Mouse (Mus musculus) limb, embryonic 10.5 days (tissue): Measurements from ENCODE around the gene Rbms1. TPM values are rescaled to one million over a fixed set of nuclear protein-coding genes. Genes with fewer than 3 reads are reported as not detected.
A peak's percentile ranks its signal among the peaks of the same experiment; 100 is the strongest.

Experiments
- DNase-seq: peaks from one replicate; pipeline ENCODE4 v3.0.0-alpha.2; 2017; ENCODE audit warnings: low spot score
- H3K27ac ChIP-seq: fragments of 300-500 bp; sonication (generic); 2 replicates; pipeline ENCODE4 v1.5.1; 2016; ENCODE audit warnings: mild to moderate bottlenecking
- H3K27me3 ChIP-seq: fragments of 300-500 bp; sonication (generic); 2 replicates; pipeline ENCODE4 v1.6.1; 2016; ENCODE audit warnings: low read depth, mild to moderate bottlenecking; ENCODE audit not compliant: poor library complexity, severe bottlenecking
- H3K36me3 ChIP-seq: fragments of 300-500 bp; sonication (generic); 2 replicates; pipeline ENCODE4 v1.6.1; 2016; ENCODE audit warnings: mild to moderate bottlenecking, moderate library complexity
- H3K4me1 ChIP-seq: fragments of 300-500 bp; sonication (generic); 2 replicates; pipeline ENCODE4 v1.6.1; 2016
- H3K4me3 ChIP-seq: fragments of 300-500 bp; sonication (generic); 2 replicates; pipeline ENCODE4 v1.5.1; 2016; ENCODE audit warnings: mild to moderate bottlenecking, moderate library complexity
- H3K9me3 ChIP-seq: fragments of 300-500 bp; sonication (generic); replicated peaks from 2 replicates; pipeline ENCODE4 v1.6.1; 2016; ENCODE audit warnings: mild to moderate bottlenecking
- WGBS: fragments of 180-500 bp; shearing (Covaris S2); methylation state at CpG from one replicate; pipeline ENCODE4 v1.1.7; 2016; 5-methylcytosine and 5-hydroxymethylcytosine counted together
- polyA plus RNA-seq: library from polyadenylated mRNA; unstranded; fragments of >200 nt; fragmentation: Nextera tagmentation; extraction: Ambion mirVana; gene quantifications from 2 replicates; pipeline ENCODE4 v1.2.1, GENCODE M21; 2016

Gene Rbms1
- polyA plus RNA-seq, 1 experiment from 2014 or later: 124 TPM

GRCm38 (mm10) chr2:60826406-60827151 is 136.4 kb downstream of the Rbms1 start:
- DNase-seq: no peak
- Histone ChIP-seq H3K4me3 (no peak overlapping the region), H3K4me1 (peaks cover 12% of the 10 kb centered on the region; the same call in 1 of the 2 replicates), H3K36me3 (peaks cover 27% of the 10 kb centered on the region), H3K27ac (no peak overlapping the region), H3K27me3 (no peaks in the 10 kb centered on the region), H3K9me3 (no peaks in the 10 kb centered on the region)
- WGBS: 92% methylated on average over 11 of the region's 11 CpGs

GRCm38 (mm10) chr2:60825690-60826089 is 137.3 kb downstream of the Rbms1 start:
- Histone ChIP-seq H3K9me3 (no peaks in the 10 kb centered on the region), H3K27me3 (no peaks in the 10 kb centered on the region), H3K4me1 (peaks cover 12% of the 10 kb centered on the region; the same call in 1 of the 2 replicates), H3K4me3 (no peak overlapping the region), H3K27ac (no peak overlapping the region), H3K36me3 (peaks cover 26% of the 10 kb centered on the region)
- 88% methylated on average over 4 of the region's 4 CpGs for WGBS
- no peak for DNase-seq

GRCm38 (mm10) chr2:60821635-60822034 is 141.4 kb downstream of the Rbms1 start:
- DNase-seq: no peak
- no peaks in the 10 kb centered on the region for H3K27me3 ChIP-seq
- no peak overlapping the region for H3K4me3 ChIP-seq
- H3K27ac ChIP-seq: no peak overlapping the region
- peaks cover 23% of the 10 kb centered on the region for H3K4me1 ChIP-seq
- WGBS: 94% methylated on average over 3 of the region's 3 CpGs
- peaks cover 11% of the 10 kb centered on the region for H3K36me3 ChIP-seq
- H3K9me3 ChIP-seq: no peaks in the 10 kb centered on the region

- Histone ChIP-seq H3K4me3 (no peak overlapping the region), H3K4me1 (peaks cover 26% of the 10 kb centered on the region), H3K9me3 (no peaks in the 10 kb centered on the region), H3K27me3 (no peaks in the 10 kb centered on the region), H3K27ac (no peak overlapping the region), H3K36me3 (no peaks in the 10 kb centered on the region)
- WGBS: 8% methylated on average over 2 of the region's 2 CpGs
- no peak for DNase-seq
Observed at GRCm38 (mm10) chr2:60818632-60819031, 144.4 kb downstream of the Rbms1 start.

- peaks cover 39% of the 10 kb centered on the region for H3K4me1 ChIP-seq
- no peak overlapping the region for H3K4me3 ChIP-seq
- H3K27ac ChIP-seq: no peak overlapping the region
- no peaks in the 10 kb centered on the region for H3K9me3 ChIP-seq
- no peak for DNase-seq
- no peaks in the 10 kb centered on the region for H3K27me3 ChIP-seq
- no peaks in the 10 kb centered on the region for H3K36me3 ChIP-seq
- 90% methylated on average over 2 of the region's 2 CpGs for WGBS
Observed at GRCm38 (mm10) chr2:60816307-60816706, 146.7 kb downstream of the Rbms1 start.

GRCm38 (mm10) chr2:60814788-60815187 is 148.2 kb downstream of the Rbms1 start:
- WGBS: 89% methylated on average over 6 of the region's 6 CpGs
- H3K36me3 ChIP-seq: no peaks in the 10 kb centered on the region
- no peak for DNase-seq
- H3K4me1 ChIP-seq: peaks cover 46% of the 10 kb centered on the region
- H3K4me3 ChIP-seq: no peak overlapping the region
- H3K27ac ChIP-seq: no peak overlapping the region
- no peaks in the 10 kb centered on the region for H3K27me3 ChIP-seq
- H3K9me3 ChIP-seq: no peaks in the 10 kb centered on the region

GRCm38 (mm10) chr2:60812949-60813348 is 150.0 kb downstream of the Rbms1 start:
- 91% methylated on average over 12 of the region's 12 CpGs for WGBS
- no peak overlapping the region for H3K4me3 ChIP-seq
- peaks cover 44% of the 10 kb centered on the region for H3K4me1 ChIP-seq
- no peak overlapping the region for H3K27ac ChIP-seq
- H3K36me3 ChIP-seq: no peaks in the 10 kb centered on the region; the same call in 1 of the 2 replicates
- H3K9me3 ChIP-seq: no peaks in the 10 kb centered on the region
- H3K27me3 ChIP-seq: no peaks in the 10 kb centered on the region
- DNase-seq: no peak

GRCm38 (mm10) chr2:60810617-60811016 is 152.4 kb downstream of the Rbms1 start:
- no peaks in the 10 kb centered on the region; the same call in 1 of the 2 replicates for H3K36me3 ChIP-seq
- H3K9me3 ChIP-seq: no peaks in the 10 kb centered on the region
- H3K4me3 ChIP-seq: no peak overlapping the region
- no peak for DNase-seq
- peak overlapping the region; percentile 58; the same call in 1 of the 2 replicates for H3K27ac ChIP-seq
- H3K4me1 ChIP-seq: peaks cover 49% of the 10 kb centered on the region
- H3K27me3 ChIP-seq: no peaks in the 10 kb centered on the region

- H3K9me3 ChIP-seq: no peaks in the 10 kb centered on the region
- no peak for DNase-seq
- WGBS: 65% methylated on average over 7 of the region's 7 CpGs
- H3K4me3 ChIP-seq: no peak overlapping the region
- H3K27me3 ChIP-seq: no peaks in the 10 kb centered on the region
- H3K27ac ChIP-seq: peak overlapping the region; percentile 61
- no peaks in the 10 kb centered on the region; the same call in 1 of the 2 replicates for H3K36me3 ChIP-seq
- peaks cover 57% of the 10 kb centered on the region for H3K4me1 ChIP-seq
Observed at GRCm38 (mm10) chr2:60809441-60809921, 153.5 kb downstream of the Rbms1 start.

GRCm38 (mm10) chr2:60808822-60809221 is 154.2 kb downstream of the Rbms1 start:
- no peaks in the 10 kb centered on the region for H3K9me3 ChIP-seq
- no peak overlapping the region for H3K4me3 ChIP-seq
- H3K27me3 ChIP-seq: no peaks in the 10 kb centered on the region
- 87% methylated on average over 6 of the region's 6 CpGs for WGBS
- H3K27ac ChIP-seq: peak overlapping the region; percentile 61; the same call in 1 of the 2 replicates
- no peaks in the 10 kb centered on the region; the same call in 1 of the 2 replicates for H3K36me3 ChIP-seq
- peaks cover 60% of the 10 kb centered on the region for H3K4me1 ChIP-seq
- no peak for DNase-seq

GRCm38 (mm10) chr2:60807341-60808195 is 155.4 kb downstream of the Rbms1 start:
- peaks cover 64% of the 10 kb centered on the region for H3K4me1 ChIP-seq
- no peak for DNase-seq

GRCm38 (mm10) chr2:60804763-60805162 is 158.2 kb downstream of the Rbms1 start:
- no peak for DNase-seq
- Histone ChIP-seq H3K36me3 (no peaks in the 10 kb centered on the region; the same call in 1 of the 2 replicates), H3K27ac (no peak overlapping the region), H3K9me3 (no peaks in the 10 kb centered on the region), H3K4me3 (no peak overlapping the region), H3K4me1 (peaks cover 72% of the 10 kb centered on the region), H3K27me3 (no peaks in the 10 kb centered on the region)
- WGBS: 57% methylated on average over 7 of the region's 7 CpGs

More at GRCm38 (mm10) chr2:60807341-60808195, 155.4 kb downstream of the Rbms1 start:
- H3K36me3 ChIP-seq: no peaks in the 10 kb centered on the region; the same call in 1 of the 2 replicates
- WGBS: 80% methylated on average over 11 of the region's 11 CpGs
- H3K27ac ChIP-seq: no peak overlapping the region
- no peak overlapping the region for H3K4me3 ChIP-seq
- no peaks in the 10 kb centered on the region for H3K27me3 ChIP-seq
- H3K9me3 ChIP-seq: no peaks in the 10 kb centered on the region

GRCm38 (mm10) chr2:60803377-60803776 is 159.6 kb downstream of the Rbms1 start:
- Histone ChIP-seq H3K27ac (no peak overlapping the region), H3K36me3 (no peaks in the 10 kb centered on the region), H3K9me3 (no peaks in the 10 kb centered on the region), H3K27me3 (no peaks in the 10 kb centered on the region), H3K4me3 (no peak overlapping the region), H3K4me1 (peaks cover 67% of the 10 kb centered on the region)
- no peak for DNase-seq
- WGBS: 91% methylated on average over 6 of the region's 6 CpGs
